In genomic region chr17:56407379-56407778, GRCm38 (mm10) we compare ENCODE assay signal across 9 mouse cellular contexts.
A peak's percentile ranks its signal among the peaks of the same experiment; 100 is the strongest.
DNase-seq lines count a peak whose midpoint lies in the region; ATAC-seq and TF ChIP-seq lines count a peak whose summit lies in the region.
"Had no signal": no experiment of that assay in that cellular context is flagged by ENCODE, and none has a peak within 500 bp of the region (broad histone marks: within the 10 kb centered on the region; RNA-seq: fewer than 3 reads in every experiment).

No protein-coding gene starts in this region.

- no peaks in the 10 kb centered on the region for H3K9me3 ChIP-seq in kidney, embryonic 15.5 days (replicated peaks)
- H3K9me3 ChIP-seq in forebrain, embryonic 11.5 days (ENCODE audit: control insufficient read depth, low read length) = no peaks in the 10 kb centered on the region
- H3K9me3 ChIP-seq in hindbrain, embryonic 16.5 days (ENCODE audit: control insufficient read depth, low read length) = no peaks in the 10 kb centered on the region
- H3K9me3 ChIP-seq in midbrain, postnatal 0 days (ENCODE audit: low read length) = no peaks in the 10 kb centered on the region

- no peak for DNase-seq in kidney, postnatal 25 days
- DNase-seq in forebrain, embryonic 11.5 days (ENCODE audit: low spot score) = no peak
- DNase-seq in midbrain, postnatal 0 days (ENCODE audit: low spot score) = no peak
- DNase-seq in layer of hippocampus, adult 8-10 months (ENCODE audit: low spot score in 2 of 2) = no peak
- DNase-seq in cerebellum, adult 9-11 months = no peak
- DNase-seq in gastrocnemius, adult 18-20 months (ENCODE audit: low spot score) = no peak

- 48% methylated on average over 8 of the region's 8 CpGs for WGBS in kidney, embryonic 15.5 days
- WGBS in forebrain, embryonic 11.5 days = 59% methylated on average over 8 of the region's 8 CpGs
- WGBS in hindbrain, embryonic 16.5 days = 39% methylated on average over 8 of the region's 8 CpGs
- WGBS in midbrain, postnatal 0 days = 43% methylated on average over 8 of the region's 8 CpGs

- no peaks in the 10 kb centered on the region for H3K27me3 ChIP-seq in kidney, embryonic 15.5 days
- H3K27me3 ChIP-seq in forebrain, embryonic 11.5 days (ENCODE audit: control insufficient read depth, insufficient read depth, low read length) = no peaks in the 10 kb centered on the region
- H3K27me3 ChIP-seq in hindbrain, embryonic 16.5 days (replicated peaks; ENCODE audit: control insufficient read depth, insufficient read depth, low read length) = no peaks in the 10 kb centered on the region
- H3K27me3 ChIP-seq in midbrain, postnatal 0 days (ENCODE audit: insufficient read depth, low read length) = no peaks in the 10 kb centered on the region

- H3K27ac ChIP-seq in kidney, embryonic 15.5 days = peak overlapping the region; percentile 23; the same call in 1 of the 2 replicates
- H3K27ac ChIP-seq in forebrain, embryonic 11.5 days (ENCODE audit: low read depth, low read length) = no peak overlapping the region
- peak overlapping the region; percentile 74 for H3K27ac ChIP-seq in hindbrain, embryonic 16.5 days (ENCODE audit: low read depth, low read length)
- H3K27ac ChIP-seq in midbrain, postnatal 0 days (ENCODE audit: low read depth, low read length) = peak overlapping the region; percentile 32; the same call in 1 of the 2 replicates
- H3K27ac ChIP-seq: kidney, postnatal 0 days had no signal

- H3K4me3 ChIP-seq in kidney, embryonic 15.5 days (replicated peaks) = no peak overlapping the region
- H3K4me3 ChIP-seq in forebrain, embryonic 11.5 days (ENCODE audit: low read depth, low read length) = no peak overlapping the region
- H3K4me3 ChIP-seq in hindbrain, embryonic 16.5 days (ENCODE audit: low read length) = no peak overlapping the region
- H3K4me3 ChIP-seq in midbrain, postnatal 0 days (ENCODE audit: low read depth, low read length) = no peak overlapping the region

- H3K9ac ChIP-seq in kidney, embryonic 15.5 days = no peak overlapping the region
- no peak overlapping the region for H3K9ac ChIP-seq in forebrain, embryonic 11.5 days (ENCODE audit: low read length)
- H3K9ac ChIP-seq in hindbrain, embryonic 16.5 days (ENCODE audit: low read depth, low read length) = no peak overlapping the region
- H3K9ac ChIP-seq in midbrain, postnatal 0 days (replicated peaks; ENCODE audit: low read length, poor library complexity, severe bottlenecking) = no peak overlapping the region

- H3K36me3 ChIP-seq in kidney, embryonic 15.5 days = peaks cover 44% of the 10 kb centered on the region
- peaks cover 20% of the 10 kb centered on the region for H3K36me3 ChIP-seq in forebrain, embryonic 11.5 days (ENCODE audit: control insufficient read depth, insufficient read depth, low read length)
- peaks cover 26% of the 10 kb centered on the region for H3K36me3 ChIP-seq in hindbrain, embryonic 16.5 days (ENCODE audit: control insufficient read depth, insufficient read depth, low read length)
- peaks cover 34% of the 10 kb centered on the region for H3K36me3 ChIP-seq in midbrain, postnatal 0 days (ENCODE audit: insufficient read depth, low read length)

- ATAC-seq in kidney, embryonic 15.5 days (replicated peaks; ENCODE audit: low FRiP score) = peak; percentile 9; the same call in 1 of the 2 replicates
- 0 out of 2 replicates have a peak, but pooled peaks have one; percentile 3 for ATAC-seq in forebrain, embryonic 11.5 days (replicated peaks; ENCODE audit: low FRiP score)
- ATAC-seq in hindbrain, embryonic 16.5 days = peak; percentile 29
- no peak for ATAC-seq in midbrain, postnatal 0 days (ENCODE audit: low FRiP score)

- TF ChIP-seq CTCF in midbrain, postnatal 0 days (IDR thresholded peaks at IDR 0.05) = no peak

- H3K4me2 ChIP-seq in kidney, embryonic 15.5 days = no peak overlapping the region
- H3K4me2 ChIP-seq in forebrain, embryonic 11.5 days (ENCODE audit: low read depth, low read length, severe bottlenecking) = no peak overlapping the region
- no peak overlapping the region for H3K4me2 ChIP-seq in hindbrain, embryonic 16.5 days (ENCODE audit: low read length)
- H3K4me2 ChIP-seq in midbrain, postnatal 0 days (ENCODE audit: low read depth, low read length, poor library complexity, severe bottlenecking) = no peak overlapping the region

- H3K4me1 ChIP-seq in kidney, embryonic 15.5 days = peaks cover 23% of the 10 kb centered on the region
- H3K4me1 ChIP-seq in forebrain, embryonic 11.5 days (replicated peaks; ENCODE audit: control insufficient read depth, insufficient read depth, low read length) = peaks cover 12% of the 10 kb centered on the region
- peaks cover 29% of the 10 kb centered on the region for H3K4me1 ChIP-seq in hindbrain, embryonic 16.5 days (ENCODE audit: control insufficient read depth, insufficient read depth, low read depth, low read length)
- 0 out of 2 replicates have a peak, but pooled peaks cover 7% of the 10 kb centered on the region for H3K4me1 ChIP-seq in midbrain, postnatal 0 days (ENCODE audit: insufficient read depth, low read length)
